Mouse (Mus musculus) embryo, embryonic 10 days (tissue): ENCODE measurements at regions not wholly inside any gene's neighbourhood (a gene's known extent, or its start where the extent isn't known, plus 50 kb on each side); places are given as distances from the start of the nearest gene placed in this dataset.
A peak's percentile ranks its signal among the peaks of the same experiment; 100 is the strongest.

ENCODE experiments used
- DNase-seq: peaks from one replicate; pipeline ENCODE4 v3.0.0-alpha.2; 2015; ENCODE audit warnings: low spot score

- no peak for DNase-seq
These were observed 164.5 kb downstream of the Gm765 start for GRCm38 (mm10) chr6:98178005-98178404.

GRCm38 (mm10) chr6:98149043-98149813 lies 193.3 kb downstream of the Gm765 start:
- DNase-seq: no peak

DNA sequence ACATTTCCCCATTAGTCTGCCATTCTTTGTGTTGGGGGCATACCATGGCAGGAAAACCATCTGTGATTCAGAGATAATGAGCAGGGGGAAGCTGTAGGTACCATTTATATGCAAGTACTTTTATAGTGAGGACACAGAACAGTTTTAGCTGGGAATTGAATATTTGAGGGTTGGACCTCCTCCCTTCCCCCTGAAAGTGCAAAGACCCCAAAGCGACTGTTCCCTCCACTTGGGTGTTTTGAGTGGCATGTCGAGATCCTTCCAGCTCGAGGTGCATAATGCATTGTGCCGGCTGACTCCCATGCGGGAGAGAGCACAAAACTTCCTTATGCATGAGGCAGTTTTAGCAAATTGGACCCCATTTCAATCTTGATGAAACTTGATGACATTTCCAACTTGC lies 194.7 kb downstream of the Gm765 start:
- no peak for DNase-seq

- peak; percentile 39 for DNase-seq
These were observed 209.6 kb downstream of the Gm765 start for GRCm38 (mm10) chr6:98132931-98133330.

DNA sequence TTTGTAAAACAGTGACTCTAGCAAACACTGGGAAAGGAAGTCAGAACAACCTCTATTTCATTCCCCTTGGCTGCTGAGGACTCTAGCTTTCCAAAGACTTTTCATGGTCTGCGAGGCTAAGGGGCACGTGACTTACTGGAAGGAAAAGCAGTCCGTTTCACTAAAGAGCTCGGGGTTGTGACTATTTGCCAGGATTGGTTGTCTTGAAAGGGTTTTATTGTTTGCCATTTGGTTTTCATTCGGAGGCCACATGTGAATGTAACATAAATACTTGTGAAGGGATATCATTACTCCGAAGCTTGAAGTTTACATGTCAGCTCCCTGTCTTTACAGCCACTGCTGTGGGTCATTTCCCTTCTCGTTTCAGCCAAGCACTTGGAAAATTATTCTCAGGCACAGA lies 217.1 kb downstream of the Gm765 start:
- DNase-seq: no peak

DNA sequence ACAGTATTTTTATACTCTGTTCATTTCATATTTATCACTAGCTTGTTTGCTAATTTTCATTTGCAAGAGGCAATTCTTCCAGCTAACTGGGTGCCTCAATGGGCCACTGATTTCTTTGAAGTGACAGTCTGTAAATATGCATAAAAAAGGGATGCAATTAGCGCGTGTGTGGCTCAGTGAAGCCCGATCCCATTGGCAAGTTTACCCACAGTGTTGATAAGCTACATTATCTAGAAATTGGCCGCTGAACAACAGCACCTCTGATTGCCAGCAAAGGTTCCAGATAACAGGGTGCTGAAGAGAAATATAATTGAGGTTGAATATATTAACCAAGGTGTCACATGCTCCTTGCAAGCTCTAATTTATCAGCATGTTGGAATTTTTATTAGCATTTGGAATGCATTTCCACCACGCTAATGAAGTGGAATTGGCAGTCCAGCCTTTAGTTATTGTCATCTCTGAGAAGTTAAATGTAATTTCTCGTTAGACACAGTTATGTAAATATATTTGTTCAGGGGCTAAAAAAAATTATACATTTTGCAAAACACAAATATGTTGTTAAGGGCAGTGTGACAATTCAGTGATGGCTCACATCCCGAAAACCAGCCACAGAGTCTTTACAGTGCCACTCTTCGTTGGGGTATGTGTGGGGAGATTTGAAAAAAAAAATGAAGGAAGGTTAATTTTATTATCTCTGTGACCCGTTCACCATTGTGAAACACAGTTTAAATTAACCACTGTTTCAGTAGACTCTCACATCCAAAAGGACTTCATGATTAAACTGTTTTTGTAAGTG lies 224.0 kb downstream of the Gm765 start:
- no peak for DNase-seq

DNA sequence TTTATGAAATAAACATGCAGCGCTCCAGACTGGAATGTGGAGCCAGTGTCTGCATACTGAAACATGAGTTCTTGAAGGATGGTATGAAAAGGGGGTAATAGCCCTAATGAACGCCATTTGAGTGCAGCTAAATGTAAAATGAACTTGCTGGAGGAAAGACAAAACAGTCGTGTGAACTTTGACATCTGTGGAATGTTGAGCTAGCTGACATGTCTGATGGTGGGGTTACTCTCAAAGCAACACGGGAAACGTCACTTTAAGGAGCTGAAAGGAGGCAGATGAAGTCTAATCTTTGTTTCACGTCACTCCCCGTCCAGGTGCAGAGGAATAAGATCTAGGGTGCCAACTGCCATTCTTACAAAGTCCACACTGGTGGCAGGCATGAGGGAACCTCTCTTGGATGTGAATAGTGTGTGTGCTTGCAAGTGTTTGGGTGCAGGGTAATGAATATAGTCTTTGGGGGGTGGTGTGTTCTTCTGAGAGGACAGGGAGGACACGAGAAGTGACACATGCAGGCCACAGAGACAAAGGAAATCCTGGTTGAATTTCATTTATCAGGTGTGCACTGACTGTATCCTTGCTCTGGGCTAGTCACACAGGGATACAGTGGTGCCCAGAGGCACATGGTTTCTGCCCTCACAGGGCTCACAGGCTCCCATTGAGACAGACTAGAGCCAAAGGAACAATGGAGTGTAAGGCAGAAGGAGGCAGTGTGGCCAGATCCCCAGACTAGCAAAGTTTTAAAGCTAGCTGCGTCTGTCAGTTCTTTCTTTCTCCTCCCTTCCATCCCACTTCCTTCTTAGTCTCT lies 228.0 kb downstream of the Gm765 start:
- DNase-seq: peak; percentile 81

- peak; percentile 65 for DNase-seq
These were observed 228.8 kb downstream of the Gm765 start for GRCm38 (mm10) chr6:98113708-98114107.

GRCm38 (mm10) chr6:98112495-98113115 lies 229.9 kb downstream of the Gm765 start:
- DNase-seq: peak; percentile 22

DNA sequence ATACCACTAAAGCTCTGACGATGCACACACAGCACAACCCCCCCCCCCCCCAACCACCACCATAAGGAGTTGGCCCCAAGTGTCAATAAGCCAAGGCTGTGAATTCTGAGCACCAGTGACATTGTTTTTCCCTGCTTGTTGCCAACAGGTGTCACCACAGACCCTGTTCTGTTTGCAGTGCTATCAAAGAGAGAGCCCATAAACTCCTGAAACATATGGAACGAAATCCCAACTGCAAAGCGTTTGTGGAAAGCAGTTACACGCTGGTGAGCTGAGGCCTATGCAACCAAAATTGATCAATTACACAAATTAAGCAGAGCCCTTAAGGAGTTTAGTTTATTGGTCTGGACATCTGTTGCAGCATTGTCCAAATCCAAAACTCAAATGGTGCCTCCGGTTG lies 235.4 kb downstream of the Gm765 start:
- peak; percentile 42 for DNase-seq

GRCm38 (mm10) chr6:98105280-98106090 lies 237.1 kb downstream of the Gm765 start:
- peak; percentile 88 for DNase-seq

GRCm38 (mm10) chr6:98104432-98104831 lies 238.1 kb downstream of the Gm765 start:
- no peak for DNase-seq

GRCm38 (mm10) chr6:98101023-98101422 lies 241.5 kb downstream of the Gm765 start:
- DNase-seq: peak; percentile 25

DNA sequence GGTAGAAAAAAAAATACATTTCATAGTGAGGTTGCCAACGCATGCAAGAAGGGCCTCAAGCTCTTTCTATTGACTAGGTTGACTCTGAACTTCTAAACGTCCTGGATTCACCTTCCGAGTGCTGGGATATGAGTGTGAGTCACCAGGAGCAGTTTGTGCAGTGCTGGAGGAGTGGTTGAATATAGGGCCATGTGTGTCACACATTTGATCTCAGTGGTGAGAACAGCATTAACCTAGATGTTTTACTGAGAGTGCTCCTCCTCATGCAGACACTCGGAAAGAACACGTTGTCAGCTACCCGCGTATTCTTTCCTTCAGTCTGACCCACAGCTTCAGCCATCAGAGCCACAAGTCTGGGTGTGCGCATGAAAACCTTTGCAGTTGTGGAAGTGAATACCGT lies 243.4 kb downstream of the Gm765 start:
- no peak for DNase-seq

DNA sequence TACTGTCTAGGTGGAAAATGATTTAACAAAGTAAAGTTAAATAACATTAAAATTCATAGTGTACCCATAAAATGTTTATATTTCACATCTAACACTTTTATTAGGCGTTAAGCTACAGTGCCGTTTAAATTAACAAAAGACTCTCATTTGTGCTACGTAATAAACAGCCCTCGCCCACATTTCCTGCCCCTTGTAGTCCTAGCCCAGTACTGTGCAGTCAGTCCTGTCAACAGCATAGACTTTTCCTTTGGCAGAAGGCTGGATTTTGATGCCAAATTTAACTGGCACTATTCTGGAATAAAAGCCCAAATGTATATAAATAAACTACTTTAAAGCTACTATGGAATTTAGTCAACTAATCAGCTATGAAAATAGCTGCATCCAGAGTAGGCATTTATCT lies 247.3 kb downstream of the Gm765 start:
- DNase-seq: no peak

GRCm38 (mm10) chr6:98089185-98089584 lies 253.4 kb downstream of the Gm765 start:
- DNase-seq: peak; percentile 67

- no peak for DNase-seq
These were observed 262.5 kb downstream of the Gm765 start for GRCm38 (mm10) chr6:98080076-98080475.
